Mouse (Mus musculus) layer of hippocampus, adult 9-11 months (tissue): ENCODE data around the gene Lig3.
A peak's percentile ranks its signal among the peaks of the same experiment; 100 is the strongest.
"Not testable (repeated sequence)": the region's sequence is repeated elsewhere in the genome, so short reads cannot be mapped to it uniquely, and the experiment has no call there.

Experiments used
- DNase-seq: peaks from one replicate; pipeline ENCODE4 v3.0.0; 2022

Gene Lig3

DNA sequence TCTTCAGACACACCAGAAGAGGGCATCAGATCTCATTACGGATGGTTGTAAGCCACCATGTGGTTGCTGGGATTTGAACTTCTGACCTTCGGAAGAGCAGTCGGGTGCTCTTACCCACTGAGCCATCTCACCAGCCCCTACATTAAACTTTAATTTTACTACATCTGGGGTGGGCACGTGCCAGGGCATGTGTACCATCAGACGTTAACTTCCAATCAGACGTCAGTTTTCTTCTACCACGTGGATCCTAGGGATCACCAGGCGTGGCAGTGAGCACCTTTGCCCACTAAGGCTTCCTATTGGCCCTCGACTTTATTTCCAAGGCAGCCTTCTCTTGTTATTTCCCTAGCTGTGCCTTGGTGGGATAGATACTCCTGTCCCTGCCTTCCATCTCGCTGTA is 51.5 kb downstream of the Lig3 start:
- not testable (repeated sequence) for DNase-seq

- DNase-seq = no peak
Measured at GRCm38 (mm10) chr11:82833929-82834328, 53.0 kb downstream of the Lig3 start.

GRCm38 (mm10) chr11:82834359-82834758 is 53.5 kb downstream of the Lig3 start:
- DNase-seq = not testable (repeated sequence)

- no peak for DNase-seq
Measured at GRCm38 (mm10) chr11:82835616-82836432, 54.9 kb downstream of the Lig3 start.

DNA sequence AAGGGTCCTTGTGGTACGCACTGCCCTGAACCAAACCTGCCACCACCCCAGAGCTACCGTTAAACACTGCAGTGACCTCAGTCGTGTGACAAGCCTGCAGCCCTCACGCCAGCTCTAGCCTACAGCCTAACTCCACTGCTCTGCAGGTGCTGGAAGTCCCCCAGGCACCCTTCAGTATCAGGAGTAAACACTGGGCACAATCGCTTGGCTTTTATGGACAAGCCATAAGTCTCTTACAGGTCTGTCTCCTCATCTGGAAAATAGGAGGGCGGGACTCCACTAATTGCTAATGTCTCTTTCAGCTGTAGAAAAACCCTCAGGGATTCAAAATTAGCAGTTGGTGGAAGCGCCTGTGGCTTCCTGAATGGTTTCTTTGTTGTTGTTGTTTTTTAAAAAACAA is 56.3 kb downstream of the Lig3 start:
- no peak for DNase-seq

- no peak for DNase-seq
Measured at GRCm38 (mm10) chr11:82837848-82838247, 56.9 kb downstream of the Lig3 start.

DNA sequence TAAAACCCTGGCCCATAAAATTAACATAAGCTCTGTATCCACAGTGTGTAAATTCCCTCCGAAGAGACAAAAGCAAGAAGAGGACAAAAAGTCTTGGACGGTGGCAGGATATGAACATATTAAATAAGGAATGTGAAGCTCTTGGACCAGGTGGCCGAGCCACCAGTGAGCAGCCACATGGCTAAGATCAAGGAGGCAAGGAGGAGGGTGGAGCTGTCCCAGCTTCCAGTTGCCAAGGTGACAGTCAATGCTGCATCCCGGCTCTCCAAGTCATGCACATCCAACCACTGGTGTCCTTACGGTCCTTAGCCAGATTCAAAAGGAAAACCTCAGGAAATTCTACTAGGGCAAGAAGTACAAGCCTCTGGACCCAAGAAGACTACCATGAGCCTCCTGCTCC is 57.6 kb downstream of the Lig3 start:
- no peak for DNase-seq

DNA sequence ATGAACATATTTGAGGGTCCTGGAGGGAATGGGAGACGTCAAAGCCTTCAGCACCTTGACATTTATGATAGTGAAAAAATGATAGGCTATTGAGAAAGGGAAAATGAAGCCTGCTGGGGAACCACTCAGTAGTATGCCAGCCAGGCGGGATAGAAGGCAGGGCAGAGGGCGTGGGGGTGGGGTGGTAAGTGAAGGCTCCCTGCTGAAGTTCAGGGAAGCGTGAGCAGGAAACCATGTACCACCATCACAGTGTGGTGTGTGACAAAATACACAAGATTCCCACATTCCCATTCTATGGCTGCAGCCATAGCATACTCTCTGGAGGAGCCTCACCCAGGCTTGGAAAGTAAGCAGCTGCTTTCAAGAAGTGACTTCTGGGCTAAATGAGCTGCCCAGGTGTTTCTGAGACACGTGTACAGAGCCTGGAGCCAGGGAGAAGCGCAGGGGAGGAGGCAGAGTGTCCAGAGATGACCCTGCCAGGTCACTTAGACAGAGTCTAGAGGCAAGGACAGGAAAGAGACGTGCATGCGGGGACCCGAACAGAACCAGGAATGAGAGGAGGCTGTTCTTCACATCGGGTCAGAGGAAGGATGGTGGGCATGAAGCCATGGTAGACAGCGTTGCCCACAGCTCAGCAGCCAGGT is 64.0 kb downstream of the Lig3 start:
- DNase-seq = no peak

DNA sequence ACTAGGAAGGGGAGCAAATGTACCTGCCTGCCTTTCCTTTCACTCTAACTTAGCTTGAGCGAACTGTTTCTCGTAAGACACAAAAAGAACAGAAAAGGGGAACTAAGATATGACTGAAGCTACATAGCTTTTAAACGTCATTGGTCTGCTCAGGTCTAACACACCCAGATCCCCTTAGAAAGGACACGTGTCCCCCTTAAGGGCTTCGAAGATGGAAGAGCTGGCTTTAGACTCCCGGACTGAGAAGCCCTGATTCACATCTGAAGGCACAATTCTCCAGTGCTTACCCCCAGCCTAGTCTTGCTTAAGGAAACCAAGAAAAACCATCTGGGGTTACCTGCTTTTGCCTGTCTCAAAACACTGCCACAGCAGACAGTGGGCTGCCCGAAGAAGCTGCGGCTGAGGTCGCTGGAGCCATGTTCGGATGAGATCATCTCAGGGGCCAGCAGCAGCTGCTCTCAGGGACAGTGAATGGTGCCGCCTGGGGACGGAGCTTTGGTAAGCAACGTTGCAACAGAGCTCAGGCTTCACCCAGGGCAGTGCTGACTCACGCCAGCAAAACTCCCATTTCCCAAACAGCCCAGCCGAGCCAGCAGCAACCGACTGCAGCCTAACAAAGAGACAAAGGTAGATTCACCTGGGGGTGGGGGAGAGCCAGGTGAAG is 64.6 kb downstream of the Lig3 start:
- peak; percentile 88 for DNase-seq

DNA sequence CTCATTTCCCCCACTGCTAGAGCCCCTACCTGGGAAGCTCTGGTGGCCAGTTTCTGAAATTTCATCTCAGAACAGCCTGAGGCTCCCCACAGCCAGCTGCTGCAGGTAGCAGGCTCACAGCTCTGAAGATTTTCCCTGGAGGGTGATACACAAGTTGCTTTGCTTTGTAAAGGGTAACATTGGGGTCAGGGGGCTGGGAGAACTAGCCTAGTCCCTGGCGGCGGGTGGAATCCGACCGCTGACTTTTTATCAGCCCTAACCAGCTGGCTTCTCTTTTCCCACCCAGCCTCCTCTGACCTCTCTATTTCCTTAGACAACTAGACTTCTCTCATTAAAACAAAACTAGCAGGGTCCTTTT is 65.2 kb downstream of the Lig3 start:
- DNase-seq = no peak

DNA sequence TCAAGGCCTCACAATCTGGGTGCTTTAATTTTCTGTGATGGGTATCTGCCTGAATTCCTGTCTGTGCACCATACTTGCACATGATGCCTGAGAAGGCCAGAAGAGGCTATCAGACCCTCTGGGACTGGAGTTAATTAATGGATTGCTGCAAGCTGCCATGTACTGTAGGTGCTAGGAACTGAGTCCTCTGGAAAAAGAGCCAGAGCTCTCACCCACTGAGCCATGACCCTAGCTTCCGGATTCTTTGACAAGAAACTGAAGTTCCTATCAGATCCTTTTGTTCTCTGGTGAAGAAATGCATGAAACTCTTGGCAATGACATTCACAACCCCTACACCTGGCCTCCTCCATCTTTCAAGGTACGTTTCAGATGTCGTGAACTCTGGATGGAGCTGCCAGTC is 66.0 kb downstream of the Lig3 start:
- no peak for DNase-seq

DNA sequence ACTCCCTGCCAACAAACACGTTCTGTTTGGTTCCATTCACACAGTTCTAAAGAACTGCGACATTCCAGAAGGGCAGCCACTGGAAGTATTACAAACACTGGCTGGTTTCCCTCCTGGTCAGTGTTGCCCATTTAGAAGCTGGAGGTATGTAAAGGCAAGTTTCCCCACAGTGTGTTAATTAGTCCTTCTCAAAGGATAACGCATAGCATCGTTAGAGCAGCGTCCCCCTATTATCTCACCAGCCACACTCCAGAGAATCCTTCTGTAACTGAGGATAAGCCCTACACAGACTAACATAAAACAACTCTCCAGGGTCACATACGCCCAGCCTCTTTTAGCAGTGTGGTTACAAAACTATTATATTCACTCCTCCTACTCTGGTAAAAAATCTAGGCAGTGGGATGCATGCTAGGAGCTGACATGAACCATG is 66.7 kb downstream of the Lig3 start:
- DNase-seq = no peak

- DNase-seq = no peak
Measured at GRCm38 (mm10) chr11:82850259-82850658, 69.4 kb downstream of the Lig3 start.

DNA sequence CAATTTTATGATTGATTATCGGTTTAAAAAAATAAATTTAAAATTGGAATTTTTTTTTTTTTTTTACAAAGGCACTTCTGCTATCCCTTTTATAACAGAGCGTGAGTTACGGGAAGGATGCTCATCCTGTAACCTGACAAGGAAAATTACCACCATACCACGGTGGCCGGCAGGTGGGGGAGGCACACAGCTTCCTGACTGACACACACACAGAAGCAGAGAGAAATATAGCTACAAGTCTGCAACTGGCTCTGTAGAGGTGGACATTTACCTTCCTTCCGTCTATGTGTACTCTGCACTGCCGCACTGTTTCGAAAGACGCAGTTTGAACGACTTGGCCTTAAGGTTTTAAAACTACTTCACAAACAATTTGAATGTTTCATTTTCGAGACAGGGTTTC is 71.2 kb downstream of the Lig3 start:
- DNase-seq = no peak

- DNase-seq = no peak
Measured at GRCm38 (mm10) chr11:82852540-82852939, 71.6 kb downstream of the Lig3 start.

DNA sequence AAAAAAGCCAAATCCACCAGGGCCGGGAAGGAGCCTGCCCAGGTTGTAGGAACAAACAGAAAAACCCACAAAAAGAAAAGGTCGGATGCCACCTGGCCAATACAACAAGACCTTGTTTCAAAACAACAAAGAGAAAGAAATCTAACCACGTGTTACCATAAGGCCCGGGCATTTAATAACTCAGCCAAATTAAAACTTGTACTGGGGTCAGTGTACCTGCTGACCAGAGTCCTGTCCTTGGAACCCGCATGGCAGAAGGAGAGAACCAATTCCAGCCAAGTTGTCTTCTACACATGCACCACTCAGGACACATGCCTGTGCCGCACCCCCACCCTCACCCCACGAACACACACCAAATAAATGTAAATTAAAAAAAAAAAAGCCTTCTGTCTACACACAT is 72.0 kb downstream of the Lig3 start:
- no peak for DNase-seq
